Mouse (Mus musculus): ENCODE measurements around the gene Dnajc7. TPM values are rescaled to one million over a fixed set of nuclear protein-coding genes. Genes with fewer than 3 reads are reported as not detected.

Dnajc7 gene
- polyA plus RNA-seq, 1 experiment from 2014 or later: 96.1 TPM

DNA sequence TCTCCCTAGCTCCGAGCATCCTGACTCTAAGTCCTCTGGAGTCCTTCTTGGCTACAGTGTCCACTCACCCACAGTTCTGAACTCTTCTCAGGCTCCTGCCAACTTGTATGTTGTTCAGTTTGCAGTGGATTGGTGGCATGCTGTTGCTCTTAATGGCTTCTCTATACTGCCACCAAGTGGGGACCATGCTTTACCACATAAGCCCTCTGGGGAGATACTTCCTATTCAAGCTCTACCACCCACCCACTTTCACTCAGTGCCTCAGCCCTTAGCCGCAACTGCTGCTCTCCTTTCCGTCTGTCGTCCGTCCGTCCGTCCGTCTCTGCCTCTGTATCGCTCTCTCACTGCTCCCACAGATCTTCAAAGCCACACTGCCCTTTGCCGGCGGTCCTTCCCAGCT lies 64.4 kb downstream of the Dnajc7 start:
- peak overlapping the region; percentile 10; the same call in 1 of the 2 replicates for H3K4me2 ChIP-seq
- 21% methylated on average over 11 of the region's 11 CpGs for WGBS

DNA sequence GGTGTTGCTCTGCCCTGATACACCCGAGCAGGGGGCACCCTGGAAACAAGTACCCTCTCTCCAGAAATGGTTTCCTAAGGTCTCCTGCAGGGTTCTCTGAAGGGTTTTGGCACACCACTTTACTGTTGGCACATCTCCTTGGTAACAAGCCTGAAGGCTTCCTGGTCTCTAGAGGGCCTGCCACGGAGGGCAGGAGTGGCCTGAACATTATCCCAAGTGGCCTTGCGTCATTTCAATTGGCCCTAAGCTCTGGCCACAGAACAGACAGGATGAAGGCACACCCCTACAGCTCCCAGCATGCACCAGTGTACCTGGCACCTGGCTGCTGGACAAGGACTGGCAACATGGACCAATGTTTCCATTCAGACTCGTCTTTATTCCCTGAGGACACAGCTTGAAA lies 67.1 kb downstream of the Dnajc7 start:
- Histone ChIP-seq H3K36me3 (ENCODE audit: control insufficient read depth, insufficient read depth, low read length) (no peaks in the 10 kb centered on the region), H3K4me3 (ENCODE audit: low read depth, low read length) (no peak overlapping the region), H3K27me3 (ENCODE audit: control insufficient read depth, insufficient read depth, low read length) (no peaks in the 10 kb centered on the region), H3K9me3 (ENCODE audit: control insufficient read depth, low read length) (no peaks in the 10 kb centered on the region), H3K9ac (ENCODE audit: low read length) (no peak overlapping the region), H3K4me1 (ENCODE audit: control insufficient read depth, insufficient read depth, low read length) (no peaks in the 10 kb centered on the region), H3K27ac (ENCODE audit: low read depth, low read length) (no peak overlapping the region), H3K4me2 (no peak overlapping the region)
- ATAC-seq (ENCODE audit: low FRiP score) (no peak), DNase-seq (ENCODE audit: low spot score, missing footprints) (peak; percentile 17)
- WGBS: 78% methylated on average over 4 of the region's 4 CpGs

More for the DNA sequence above, 64.4 kb downstream of the Dnajc7 start:
- H3K27ac ChIP-seq (ENCODE audit: low read depth, low read length): no peak overlapping the region
- H3K4me1 ChIP-seq (ENCODE audit: control insufficient read depth, insufficient read depth, low read length): peaks cover 3% of the 10 kb centered on the region; the same call in 1 of the 2 replicates
- no peaks in the 10 kb centered on the region for H3K9me3 ChIP-seq (ENCODE audit: control insufficient read depth, low read length)
- no peaks in the 10 kb centered on the region for H3K36me3 ChIP-seq (ENCODE audit: control insufficient read depth, insufficient read depth, low read length)
- H3K27me3 ChIP-seq (ENCODE audit: control insufficient read depth, insufficient read depth, low read length): no peaks in the 10 kb centered on the region
- peak; percentile 90 for DNase-seq (ENCODE audit: low spot score, missing footprints)
- no peak overlapping the region; the same call in 1 of the 2 replicates for H3K9ac ChIP-seq (ENCODE audit: low read length)
- no peak overlapping the region for H3K4me3 ChIP-seq (ENCODE audit: low read depth, low read length)
- ATAC-seq (ENCODE audit: low FRiP score): no peak

DNA sequence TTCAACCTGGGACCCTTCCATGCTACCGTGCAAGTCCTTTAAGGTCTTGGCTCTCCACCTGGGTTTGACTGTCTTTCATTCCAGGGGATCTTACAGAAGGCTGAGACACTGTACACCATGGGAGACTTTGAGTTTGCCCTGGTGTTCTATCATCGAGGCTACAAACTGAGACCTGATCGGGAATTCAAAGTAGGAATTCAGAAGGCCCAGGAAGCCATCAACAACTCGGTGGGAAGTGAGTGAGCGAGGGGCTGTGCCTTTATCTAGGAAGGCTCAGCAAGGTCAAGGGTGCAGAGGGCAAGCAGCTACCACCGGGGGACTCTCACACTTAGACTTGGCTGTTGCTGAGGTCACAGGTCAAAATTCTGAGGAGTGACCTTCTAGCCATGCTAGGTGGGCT lies 69.9 kb downstream of the Dnajc7 start:
- ATAC-seq (ENCODE audit: low FRiP score) (no peak), DNase-seq (ENCODE audit: low spot score, missing footprints) (peak; percentile 14)
- Histone ChIP-seq H3K27me3 (ENCODE audit: control insufficient read depth, insufficient read depth, low read length) (no peaks in the 10 kb centered on the region), H3K4me1 (ENCODE audit: control insufficient read depth, insufficient read depth, low read length) (peaks cover 2% of the 10 kb centered on the region), H3K4me3 (ENCODE audit: low read depth, low read length) (no peak overlapping the region), H3K9me3 (ENCODE audit: control insufficient read depth, low read length) (no peaks in the 10 kb centered on the region), H3K9ac (ENCODE audit: low read length) (no peak overlapping the region), H3K27ac (ENCODE audit: low read depth, low read length) (no peak overlapping the region), H3K36me3 (ENCODE audit: control insufficient read depth, insufficient read depth, low read length) (no peaks in the 10 kb centered on the region), H3K4me2 (no peak overlapping the region)
- 72% methylated on average over 6 of the region's 6 CpGs for WGBS

DNA sequence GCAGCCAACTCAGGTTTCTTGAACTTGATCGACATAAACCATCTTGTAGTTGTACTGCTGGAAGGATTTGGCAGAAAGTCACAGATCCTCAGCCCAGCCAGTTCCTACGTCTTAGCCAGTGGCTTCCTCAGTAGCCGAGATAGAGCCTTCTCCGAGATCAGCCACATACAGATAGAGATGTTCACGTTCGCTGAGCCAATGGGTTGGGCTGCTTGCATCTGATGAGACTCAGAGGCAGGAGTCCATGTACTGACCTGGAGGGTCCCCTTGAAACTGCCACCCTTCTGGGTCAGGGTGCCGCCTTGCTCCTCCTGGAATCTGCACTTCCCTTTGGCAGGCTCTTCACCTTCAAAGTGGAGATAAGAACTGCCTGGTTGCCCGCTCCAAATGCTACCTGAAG lies 70.5 kb downstream of the Dnajc7 start:
- 85% methylated on average over 8 of the region's 8 CpGs for WGBS

DNA sequence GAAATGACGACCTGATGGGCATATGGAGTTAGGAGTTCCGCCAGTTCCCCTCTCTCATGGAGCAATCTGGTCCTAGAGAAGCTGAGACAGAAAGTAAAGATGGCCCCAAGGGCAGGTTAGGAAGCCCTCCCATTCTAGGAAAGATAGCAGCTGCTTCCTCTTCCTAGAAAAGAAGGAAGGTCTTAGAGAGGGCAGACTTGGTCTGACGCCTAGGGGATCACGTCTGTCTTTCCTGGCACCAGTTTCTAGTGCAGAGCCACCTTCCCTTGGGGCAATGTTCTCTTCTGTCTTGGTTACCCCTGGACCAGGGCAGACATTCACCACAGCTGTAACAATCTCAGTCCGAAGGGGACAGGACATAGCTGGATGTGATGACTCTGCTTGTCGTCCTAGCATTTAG lies 71.8 kb downstream of the Dnajc7 start:
- no peak overlapping the region for H3K9ac ChIP-seq (ENCODE audit: low read length)
- ATAC-seq (ENCODE audit: low FRiP score) (no peak), DNase-seq (ENCODE audit: low spot score, missing footprints) (peak; percentile 39)
- peaks cover 6% of the 10 kb centered on the region for H3K4me1 ChIP-seq (ENCODE audit: control insufficient read depth, insufficient read depth, low read length)
- no peaks in the 10 kb centered on the region for H3K9me3 ChIP-seq (ENCODE audit: control insufficient read depth, low read length)
- H3K27me3 ChIP-seq (ENCODE audit: control insufficient read depth, insufficient read depth, low read length): no peaks in the 10 kb centered on the region
- H3K4me2 ChIP-seq: no peak overlapping the region
- WGBS: 81% methylated on average over 6 of the region's 6 CpGs
- no peak overlapping the region for H3K27ac ChIP-seq (ENCODE audit: low read depth, low read length)
- no peaks in the 10 kb centered on the region for H3K36me3 ChIP-seq (ENCODE audit: control insufficient read depth, insufficient read depth, low read length)
- H3K4me3 ChIP-seq (ENCODE audit: low read depth, low read length): no peak overlapping the region

More for the DNA sequence above, 70.5 kb downstream of the Dnajc7 start:
- no peak overlapping the region for H3K9ac ChIP-seq (ENCODE audit: low read length)
- ATAC-seq (ENCODE audit: low FRiP score) (no peak), DNase-seq (ENCODE audit: low spot score, missing footprints) (peak; percentile 78)
- no peaks in the 10 kb centered on the region for H3K27me3 ChIP-seq (ENCODE audit: control insufficient read depth, insufficient read depth, low read length)
- no peak overlapping the region for H3K4me3 ChIP-seq (ENCODE audit: low read depth, low read length)
- H3K36me3 ChIP-seq (ENCODE audit: control insufficient read depth, insufficient read depth, low read length): no peaks in the 10 kb centered on the region
- no peak overlapping the region for H3K4me2 ChIP-seq
- no peaks in the 10 kb centered on the region for H3K9me3 ChIP-seq (ENCODE audit: control insufficient read depth, low read length)
- H3K27ac ChIP-seq (ENCODE audit: low read depth, low read length): no peak overlapping the region
- peaks cover 6% of the 10 kb centered on the region for H3K4me1 ChIP-seq (ENCODE audit: control insufficient read depth, insufficient read depth, low read length)

DNA sequence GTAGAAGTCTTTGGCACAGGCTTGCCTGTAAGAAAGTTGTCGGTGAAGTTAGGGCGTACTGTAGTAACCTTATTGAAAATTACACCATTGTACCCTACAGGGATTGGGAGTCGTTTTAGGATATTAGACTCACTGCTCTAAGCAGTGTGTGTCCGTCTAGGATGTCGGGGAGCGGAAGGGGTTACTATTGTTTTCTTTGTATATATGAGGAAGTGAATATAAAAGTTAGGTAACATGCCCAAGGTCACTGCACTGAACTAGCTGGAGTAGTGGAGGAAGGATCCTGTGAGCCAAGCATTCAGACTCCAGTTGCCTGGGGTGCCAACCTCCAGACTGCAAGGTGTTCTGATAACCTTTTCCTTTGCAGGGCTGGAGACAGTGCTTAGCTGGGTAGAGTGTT lies 73.0 kb downstream of the Dnajc7 start:
- peaks cover 6% of the 10 kb centered on the region for H3K4me1 ChIP-seq (ENCODE audit: control insufficient read depth, insufficient read depth, low read length)
- H3K9me3 ChIP-seq (ENCODE audit: control insufficient read depth, low read length): no peaks in the 10 kb centered on the region
- no peaks in the 10 kb centered on the region for H3K27me3 ChIP-seq (ENCODE audit: control insufficient read depth, insufficient read depth, low read length)
- 87% methylated on average over 6 of the region's 6 CpGs for WGBS
- H3K4me2 ChIP-seq: no peak overlapping the region
- no peak overlapping the region for H3K9ac ChIP-seq (ENCODE audit: low read length)
- no peak for ATAC-seq (ENCODE audit: low FRiP score)
- H3K27ac ChIP-seq (ENCODE audit: low read depth, low read length): no peak overlapping the region
- peak; percentile 28 for DNase-seq (ENCODE audit: low spot score, missing footprints)
- H3K36me3 ChIP-seq (ENCODE audit: control insufficient read depth, insufficient read depth, low read length): no peaks in the 10 kb centered on the region
- no peak overlapping the region for H3K4me3 ChIP-seq (ENCODE audit: low read depth, low read length)

DNA sequence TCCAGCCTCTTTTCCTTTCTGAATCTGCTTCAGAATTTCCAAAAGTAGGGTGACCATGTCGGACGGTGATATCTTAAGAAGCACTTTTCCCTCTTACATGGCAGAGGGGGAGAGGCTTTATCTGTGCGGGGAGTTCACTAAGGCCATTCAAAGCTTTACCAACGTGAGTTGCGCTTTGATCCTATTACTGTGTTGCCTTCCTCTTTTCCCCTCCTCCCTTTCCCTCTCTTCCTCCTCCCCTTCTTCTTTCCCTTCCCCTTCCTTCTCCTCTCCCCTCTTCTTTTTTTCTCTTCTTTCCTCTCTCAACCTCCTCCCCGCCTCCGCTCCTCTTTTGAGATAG lies 74.3 kb downstream of the Dnajc7 start:
- DNase-seq (ENCODE audit: low spot score, missing footprints): no peak
- WGBS: 24% methylated on average over 7 of the region's 7 CpGs
- H3K4me1 ChIP-seq (ENCODE audit: control insufficient read depth, insufficient read depth, low read length): peaks cover 6% of the 10 kb centered on the region
- ATAC-seq (ENCODE audit: low FRiP score): peak; percentile 64
- no peak overlapping the region; the same call in 1 of the 2 replicates for H3K27ac ChIP-seq (ENCODE audit: low read depth, low read length)
- H3K4me3 ChIP-seq (ENCODE audit: low read depth, low read length): peak overlapping the region; percentile 42
- H3K36me3 ChIP-seq (ENCODE audit: control insufficient read depth, insufficient read depth, low read length): no peaks in the 10 kb centered on the region
- H3K4me2 ChIP-seq: peak overlapping the region; percentile 72
- peak overlapping the region; percentile 73 for H3K9ac ChIP-seq (ENCODE audit: low read length)
- H3K9me3 ChIP-seq (ENCODE audit: control insufficient read depth, low read length): no peaks in the 10 kb centered on the region
- no peaks in the 10 kb centered on the region for H3K27me3 ChIP-seq (ENCODE audit: control insufficient read depth, insufficient read depth, low read length)

DNA sequence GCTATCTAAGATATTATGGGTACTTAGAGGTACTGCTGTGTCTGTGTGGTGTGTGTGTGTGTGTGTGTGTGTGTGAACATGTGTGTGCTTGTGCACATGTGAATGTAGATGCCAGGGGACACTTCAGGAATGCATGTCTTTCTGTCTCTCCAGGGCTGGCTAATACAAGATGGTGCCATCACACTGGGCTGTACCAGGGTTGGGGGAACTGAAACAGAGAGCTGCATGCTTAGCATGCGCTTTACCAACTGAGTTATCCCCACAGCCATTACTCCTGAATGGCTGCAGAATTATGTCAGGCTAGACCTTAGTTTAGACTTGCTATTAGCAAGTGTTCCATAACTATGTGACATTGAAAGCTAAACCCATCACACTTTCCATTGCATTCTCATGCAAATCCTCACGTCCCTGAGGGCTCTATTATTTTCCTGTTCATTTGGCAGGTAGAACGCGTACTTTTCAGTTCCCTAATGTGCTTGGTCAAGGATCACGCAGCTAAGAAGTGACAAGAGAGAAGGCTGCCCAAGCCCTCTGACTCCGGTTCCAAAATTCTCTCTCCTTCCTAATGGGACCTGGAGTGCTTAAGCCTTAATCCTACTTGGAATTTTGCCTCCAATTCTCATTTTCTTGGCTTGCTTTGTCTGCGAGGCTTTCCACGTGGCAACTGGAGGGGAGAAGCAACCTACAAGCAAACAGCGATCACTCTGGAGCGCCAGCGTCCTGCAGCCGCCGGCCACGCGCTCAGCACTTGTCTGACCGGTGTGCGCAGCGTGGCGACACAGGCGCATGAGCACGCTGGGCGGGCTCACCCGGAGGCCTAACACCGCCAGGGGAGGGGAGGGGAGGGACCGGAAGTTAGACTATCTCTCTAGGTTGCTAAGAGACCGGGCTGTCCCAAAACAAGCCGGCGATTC lies 74.9 kb downstream of the Dnajc7 start, which contains the start of gene Ttc25:
Ttc25 (plus strand) TSS at position 776 of the 914 bp plus-strand sequence.
- Histone ChIP-seq H3K4me1 (ENCODE audit: control insufficient read depth, insufficient read depth, low read length) (peaks cover 6% of the 10 kb centered on the region), H3K36me3 (ENCODE audit: control insufficient read depth, insufficient read depth, low read length) (no peaks in the 10 kb centered on the region), H3K27ac (ENCODE audit: low read depth, low read length) (peak within 1 kb of the TSS; percentile 44), H3K27me3 (ENCODE audit: control insufficient read depth, insufficient read depth, low read length) (no peaks in the 10 kb centered on the region), H3K4me3 (ENCODE audit: low read depth, low read length) (peak within 1 kb of the TSS; percentile 42), H3K4me2 (peak within 1 kb of the TSS; percentile 72), H3K9ac (ENCODE audit: low read length) (peak within 1 kb of the TSS; percentile 73), H3K9me3 (ENCODE audit: control insufficient read depth, low read length) (no peaks in the 10 kb centered on the region)
- peak; percentile 98 for ATAC-seq (ENCODE audit: low FRiP score)
- DNase-seq (ENCODE audit: low spot score, missing footprints): peak; percentile 98
- WGBS: 4% methylated on average over 28 of the region's 28 CpGs

DNA sequence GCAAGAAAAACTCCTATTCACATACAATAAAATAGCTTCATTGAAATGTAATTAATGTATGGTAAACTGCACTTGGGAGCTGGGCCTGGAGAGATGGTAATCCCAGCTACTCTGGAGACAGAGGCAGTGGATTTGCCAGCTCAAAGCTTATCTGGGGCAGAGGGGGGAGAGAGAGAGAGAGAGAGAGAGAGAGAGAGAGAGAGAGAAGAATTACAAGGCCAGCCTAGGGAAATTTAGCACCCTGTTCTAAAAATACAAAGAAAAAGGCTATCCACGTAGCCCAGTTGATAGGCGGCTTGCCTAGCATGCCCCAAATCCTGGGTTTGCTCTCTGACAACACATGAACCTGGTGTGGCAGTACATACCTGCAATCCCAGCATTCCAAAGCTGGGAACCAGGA lies 78.4 kb downstream of the Dnajc7 start:
- Histone ChIP-seq H3K9me3 (ENCODE audit: control insufficient read depth, low read length) (no peaks in the 10 kb centered on the region), H3K27ac (ENCODE audit: low read depth, low read length) (no peak overlapping the region), H3K4me1 (ENCODE audit: control insufficient read depth, insufficient read depth, low read length) (peaks cover 6% of the 10 kb centered on the region), H3K9ac (ENCODE audit: low read length) (no peak overlapping the region), H3K4me2 (no peak overlapping the region), H3K36me3 (ENCODE audit: control insufficient read depth, insufficient read depth, low read length) (no peaks in the 10 kb centered on the region), H3K27me3 (ENCODE audit: control insufficient read depth, insufficient read depth, low read length) (no peaks in the 10 kb centered on the region), H3K4me3 (ENCODE audit: low read depth, low read length) (no peak overlapping the region)
- ATAC-seq (ENCODE audit: low FRiP score) (no peak), DNase-seq (ENCODE audit: low spot score, missing footprints) (peak; percentile 37)
- WGBS: 86% methylated on average over 2 of the region's 2 CpGs
